Mouse (Mus musculus) gastrocnemius, adult 8-10 months (tissue): ENCODE data around the gene Kirrel3. TPM values are rescaled to one million over a fixed set of nuclear protein-coding genes. Genes with fewer than 3 reads are reported as not detected.

Experiments used
- DNase-seq, 2 experiments: peaks; one replicate each; pipeline ENCODE4 v3.0.0; 2022; ENCODE audit warnings: low spot score in 2 of 2
- total RNA-seq, 4 experiments: library from RNA; stranded (reverse); gene quantifications; 2 replicates each; pipeline ENCODE4 v1.2.4; 2022

The Kirrel3 gene
- total RNA-seq, 4 experiments from 2014 or later = 0.39 to 0.74 (median 0.52) TPM

- DNase-seq = no peak
These were observed 398.6 kb downstream of the Kirrel3 start for GRCm38 (mm10) chr9:34884325-34884724.

- DNase-seq = no peak
These were observed 399.2 kb downstream of the Kirrel3 start for GRCm38 (mm10) chr9:34884942-34885341.

- DNase-seq = no peak
These were observed 401.1 kb downstream of the Kirrel3 start for GRCm38 (mm10) chr9:34886746-34887145.

GRCm38 (mm10) chr9:34887196-34887595 lies 401.5 kb downstream of the Kirrel3 start:
- DNase-seq = no peak

- no peak for DNase-seq
These were observed 402.6 kb downstream of the Kirrel3 start for GRCm38 (mm10) chr9:34888298-34888697.

GRCm38 (mm10) chr9:34901216-34901615 lies 415.5 kb downstream of the Kirrel3 start:
- no peak for DNase-seq

GRCm38 (mm10) chr9:34901888-34902287 lies 416.2 kb downstream of the Kirrel3 start:
- DNase-seq = no peak

GRCm38 (mm10) chr9:34905164-34905563 lies 419.5 kb downstream of the Kirrel3 start:
- no peak for DNase-seq

- no peak for DNase-seq
These were observed 422.3 kb downstream of the Kirrel3 start for GRCm38 (mm10) chr9:34908040-34908439.

GRCm38 (mm10) chr9:34911838-34912237 lies 426.1 kb downstream of the Kirrel3 start:
- no peak for DNase-seq

GRCm38 (mm10) chr9:34912273-34912972 lies 426.7 kb downstream of the Kirrel3 start:
- no peak for DNase-seq

GRCm38 (mm10) chr9:34912996-34913395 lies 427.3 kb downstream of the Kirrel3 start:
- DNase-seq = no peak

- no peak for DNase-seq
These were observed 433.3 kb downstream of the Kirrel3 start for GRCm38 (mm10) chr9:34918976-34919375.

GRCm38 (mm10) chr9:34920116-34920515 lies 434.4 kb downstream of the Kirrel3 start:
- DNase-seq = no peak

- DNase-seq = no peak
These were observed 436.2 kb downstream of the Kirrel3 start for GRCm38 (mm10) chr9:34921941-34922340.

GRCm38 (mm10) chr9:34922716-34923115 lies 437.0 kb downstream of the Kirrel3 start:
- DNase-seq = no peak

GRCm38 (mm10) chr9:34923134-34923931 lies 437.6 kb downstream of the Kirrel3 start:
- DNase-seq = no peak

GRCm38 (mm10) chr9:34925616-34926015 lies 439.9 kb downstream of the Kirrel3 start:
- no peak for DNase-seq

GRCm38 (mm10) chr9:34930371-34930770 lies 444.7 kb downstream of the Kirrel3 start:
- no peak for DNase-seq

- no peak for DNase-seq
These were observed 452.4 kb downstream of the Kirrel3 start for GRCm38 (mm10) chr9:34938140-34938539.

GRCm38 (mm10) chr9:34939621-34940020 lies 453.9 kb downstream of the Kirrel3 start:
- no peak for DNase-seq

- no peak for DNase-seq
These were observed 456.6 kb downstream of the Kirrel3 start for GRCm38 (mm10) chr9:34942122-34942831.
